Mouse (Mus musculus) embryonic fibroblast, embryonic 13.5 days (primary cell): Measurements from ENCODE around the gene Rcan2.

Experiments
- CTCF ChIP-seq: IDR thresholded peaks from 2 replicates; pipeline ENCODE4 v1.5.1; 2011; ENCODE audit warnings: mild to moderate bottlenecking, control low read depth, low read length, moderate library complexity, borderline replicate concordance; ENCODE audit not compliant: insufficient read depth
- POLR2A ChIP-seq: IDR thresholded peaks from 2 replicates; pipeline ENCODE4 v1.6.1; 2011; ENCODE audit warnings: low read depth, mild to moderate bottlenecking, control low read depth, low read length, moderate library complexity

GRCm38 (mm10) chr17:43801077-43801476 is at the start of gene Rcan2:
- TF ChIP-seq POLR2A: no peak
- TF ChIP-seq CTCF: peak; percentile 73
